Mouse (Mus musculus) limb, embryonic 10.5 days (tissue): ENCODE data around the gene Keg1. TPM values are rescaled to one million over a fixed set of nuclear protein-coding genes. Genes with fewer than 3 reads are reported as not detected.
"Not testable (repeated sequence)": the region's sequence is repeated elsewhere in the genome, so short reads cannot be mapped to it uniquely, and the experiment has no call there.

Source experiments
- DNase-seq: peaks from one replicate; pipeline ENCODE4 v3.0.0-alpha.2; 2017; ENCODE audit warnings: low spot score
- H3K27ac ChIP-seq: fragments of 300-500 bp; sonication (generic); 2 replicates; pipeline ENCODE4 v1.5.1; 2016; ENCODE audit warnings: mild to moderate bottlenecking
- H3K27me3 ChIP-seq: fragments of 300-500 bp; sonication (generic); 2 replicates; pipeline ENCODE4 v1.6.1; 2016; ENCODE audit warnings: low read depth, mild to moderate bottlenecking; ENCODE audit not compliant: poor library complexity, severe bottlenecking
- H3K36me3 ChIP-seq: fragments of 300-500 bp; sonication (generic); 2 replicates; pipeline ENCODE4 v1.6.1; 2016; ENCODE audit warnings: mild to moderate bottlenecking, moderate library complexity
- H3K4me1 ChIP-seq: fragments of 300-500 bp; sonication (generic); 2 replicates; pipeline ENCODE4 v1.6.1; 2016
- H3K4me3 ChIP-seq: fragments of 300-500 bp; sonication (generic); 2 replicates; pipeline ENCODE4 v1.5.1; 2016; ENCODE audit warnings: mild to moderate bottlenecking, moderate library complexity
- H3K9me3 ChIP-seq: fragments of 300-500 bp; sonication (generic); replicated peaks from 2 replicates; pipeline ENCODE4 v1.6.1; 2016; ENCODE audit warnings: mild to moderate bottlenecking
- WGBS: fragments of 180-500 bp; shearing (Covaris S2); methylation state at CpG from one replicate; pipeline ENCODE4 v1.1.7; 2016; 5-methylcytosine and 5-hydroxymethylcytosine counted together
- polyA plus RNA-seq: library from polyadenylated mRNA; unstranded; fragments of >200 nt; fragmentation: Nextera tagmentation; extraction: Ambion mirVana; gene quantifications from 2 replicates; pipeline ENCODE4 v1.2.1, GENCODE M21; 2016

Gene Keg1
- polyA plus RNA-seq, 1 experiment from 2014 or later, result not detected

- not testable (repeated sequence) for H3K4me3 ChIP-seq, H3K36me3 ChIP-seq, H3K27ac ChIP-seq, H3K4me1 ChIP-seq, H3K9me3 ChIP-seq, DNase-seq, H3K27me3 ChIP-seq
- 89% methylated on average over 5 of the region's 5 CpGs for WGBS
These were observed 25.3 kb downstream of the Keg1 start for GRCm38 (mm10) chr19:12720919-12721318.

GRCm38 (mm10) chr19:12721596-12721995 lies 26.0 kb downstream of the Keg1 start:
- not testable (repeated sequence) for H3K9me3 ChIP-seq, DNase-seq, H3K27ac ChIP-seq, H3K4me1 ChIP-seq, H3K36me3 ChIP-seq, H3K4me3 ChIP-seq, H3K27me3 ChIP-seq
- WGBS, result 93% methylated on average over 7 of the region's 7 CpGs

DNA sequence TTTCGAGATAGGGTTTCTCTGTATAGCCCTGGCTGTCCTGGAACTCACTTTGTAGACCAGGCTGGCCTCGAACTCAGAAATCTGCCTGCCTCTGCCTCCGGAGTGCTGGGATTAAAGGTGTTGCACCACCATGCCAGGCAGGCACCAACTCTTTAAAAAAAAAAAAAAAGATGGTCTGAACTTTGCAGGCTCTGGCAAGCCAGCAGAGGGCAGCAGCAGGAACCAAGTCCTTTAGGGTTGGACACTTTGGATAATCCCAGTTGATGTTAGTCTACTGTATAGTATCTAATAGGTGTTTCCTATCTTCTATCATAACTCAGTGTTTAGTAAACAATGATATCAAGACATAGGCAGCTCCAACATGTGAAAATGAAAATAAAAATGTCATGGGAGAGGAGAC lies 26.7 kb downstream of the Keg1 start:
- Histone ChIP-seq H3K9me3 (no peaks in the 10 kb centered on the region), H3K4me1 (no peaks in the 10 kb centered on the region), H3K4me3 (no peak overlapping the region), H3K27ac (no peak overlapping the region), H3K36me3 (no peaks in the 10 kb centered on the region), H3K27me3 (no peaks in the 10 kb centered on the region)
- WGBS, result 72% methylated on average over 3 of the region's 3 CpGs
- DNase-seq, result no peak

GRCm38 (mm10) chr19:12725851-12726250 lies 30.3 kb downstream of the Keg1 start:
- H3K36me3 ChIP-seq, result no peaks in the 10 kb centered on the region
- DNase-seq, result no peak
- H3K9me3 ChIP-seq, result no peaks in the 10 kb centered on the region
- 89% methylated on average over 1 of the region's 1 CpGs for WGBS
- no peak overlapping the region for H3K27ac ChIP-seq
- no peak overlapping the region for H3K4me3 ChIP-seq
- H3K27me3 ChIP-seq, result no peaks in the 10 kb centered on the region
- H3K4me1 ChIP-seq, result no peaks in the 10 kb centered on the region

GRCm38 (mm10) chr19:12731036-12731435 lies 35.5 kb downstream of the Keg1 start:
- 64% methylated on average over 1 of the region's 1 CpGs for WGBS
- Histone ChIP-seq H3K4me1 (no peaks in the 10 kb centered on the region), H3K36me3 (no peaks in the 10 kb centered on the region), H3K4me3 (no peak overlapping the region), H3K27ac (no peak overlapping the region), H3K9me3 (no peaks in the 10 kb centered on the region), H3K27me3 (no peaks in the 10 kb centered on the region)
- no peak for DNase-seq

DNA sequence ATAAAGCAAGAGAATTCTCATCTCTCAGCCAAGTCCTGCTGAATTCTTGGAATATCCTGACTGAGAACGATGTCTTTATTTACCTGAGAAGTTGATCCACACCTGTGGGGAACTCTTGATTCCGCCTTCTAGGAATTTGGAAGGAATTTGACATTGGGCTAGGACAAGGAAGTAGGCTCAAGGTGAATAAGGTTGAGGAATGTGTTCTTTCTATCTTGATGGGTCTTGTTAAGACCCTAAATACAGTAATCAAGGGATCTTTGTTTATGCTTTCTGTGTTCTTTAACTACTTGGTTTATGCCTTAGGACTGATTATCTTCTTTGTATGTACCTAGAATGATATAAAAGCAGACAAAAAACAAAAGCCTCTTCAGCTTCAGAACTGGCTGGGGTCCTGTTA lies 36.4 kb downstream of the Keg1 start:
- Histone ChIP-seq H3K27ac (no peak overlapping the region), H3K4me1 (no peaks in the 10 kb centered on the region), H3K27me3 (no peaks in the 10 kb centered on the region), H3K36me3 (no peaks in the 10 kb centered on the region), H3K4me3 (no peak overlapping the region), H3K9me3 (no peaks in the 10 kb centered on the region)
- WGBS, result 85% methylated on average over 2 of the region's 2 CpGs
- no peak for DNase-seq

- Histone ChIP-seq H3K9me3 (no peaks in the 10 kb centered on the region), H3K4me3 (no peak overlapping the region), H3K27me3 (no peaks in the 10 kb centered on the region), H3K27ac (no peak overlapping the region), H3K36me3 (0 out of 2 replicates have a peak, but pooled peaks cover under 1% of the 10 kb centered on the region), H3K4me1 (no peaks in the 10 kb centered on the region)
- WGBS, result 79% methylated on average over 3 of the region's 3 CpGs
- DNase-seq, result no peak
These were observed 60.7 kb downstream of the Keg1 start for GRCm38 (mm10) chr19:12756286-12756685.

GRCm38 (mm10) chr19:12758936-12759478 lies 63.4 kb downstream of the Keg1 start:
- H3K27me3 ChIP-seq, result no peaks in the 10 kb centered on the region
- no peak overlapping the region for H3K27ac ChIP-seq
- no peaks in the 10 kb centered on the region for H3K4me1 ChIP-seq
- H3K9me3 ChIP-seq, result no peaks in the 10 kb centered on the region
- no peak for DNase-seq
- H3K36me3 ChIP-seq, result peaks cover 27% of the 10 kb centered on the region
- no peak overlapping the region for H3K4me3 ChIP-seq
- WGBS, result 84% methylated on average over 1 of the region's 1 CpGs

DNA sequence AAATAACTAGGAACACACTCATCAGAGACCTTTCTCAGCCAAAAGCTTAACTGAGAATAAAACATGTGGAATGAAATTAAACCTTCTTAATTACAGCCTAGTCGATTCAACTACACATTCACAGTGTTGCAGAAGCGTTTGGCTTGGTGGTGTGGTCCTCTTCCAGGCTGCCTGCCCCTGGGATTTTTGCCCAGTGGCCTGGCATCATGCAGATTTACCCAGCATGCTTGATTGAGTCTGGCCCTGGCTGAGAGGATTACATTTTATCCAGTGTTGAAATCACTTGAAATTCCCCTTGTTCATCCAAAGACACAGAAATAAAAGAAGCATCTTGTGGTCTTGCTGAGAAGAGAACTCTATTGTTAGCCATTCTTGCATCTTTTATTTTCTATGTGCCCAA lies 64.1 kb downstream of the Keg1 start:
- no peaks in the 10 kb centered on the region for H3K27me3 ChIP-seq
- H3K36me3 ChIP-seq, result peaks cover 32% of the 10 kb centered on the region
- no peaks in the 10 kb centered on the region for H3K9me3 ChIP-seq
- no peaks in the 10 kb centered on the region for H3K4me1 ChIP-seq
- H3K4me3 ChIP-seq, result no peak overlapping the region
- no peak overlapping the region for H3K27ac ChIP-seq
- no peak for DNase-seq
- 82% methylated on average over 2 of the region's 2 CpGs for WGBS

- H3K4me1 ChIP-seq, result no peaks in the 10 kb centered on the region
- no peak overlapping the region for H3K4me3 ChIP-seq
- WGBS, result 66% methylated on average over 2 of the region's 2 CpGs
- DNase-seq, result no peak
- no peaks in the 10 kb centered on the region for H3K9me3 ChIP-seq
- H3K27ac ChIP-seq, result no peak overlapping the region
- H3K36me3 ChIP-seq, result peaks cover 54% of the 10 kb centered on the region
- H3K27me3 ChIP-seq, result no peaks in the 10 kb centered on the region
These were observed 66.9 kb downstream of the Keg1 start for GRCm38 (mm10) chr19:12762212-12763130.

DNA sequence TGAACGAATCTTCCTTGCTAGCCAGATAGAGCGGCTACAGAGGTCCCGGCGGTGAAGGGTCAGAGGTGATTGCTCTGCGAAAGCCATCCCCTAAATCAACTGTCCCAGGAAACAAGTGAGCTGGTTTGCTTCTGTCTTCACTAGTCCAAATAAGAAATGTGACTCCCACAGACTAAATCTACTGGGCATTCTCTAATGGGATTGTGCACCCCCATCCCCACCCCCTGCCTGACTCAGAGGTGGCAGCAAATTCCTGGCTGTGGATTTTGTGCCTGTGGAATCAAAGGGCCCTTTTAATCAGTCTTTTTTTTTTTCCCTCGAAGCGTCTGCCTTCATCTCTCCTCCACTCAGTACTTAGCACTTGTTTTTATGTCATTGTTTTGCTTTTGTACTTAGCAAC lies 69.7 kb downstream of the Keg1 start, which contains the start of gene Cntf:
TSS of gene Cntf (minus strand) at position 325 of the 400 bp plus-strand sequence.
- no peak within 1 kb of the TSS for H3K4me3 ChIP-seq
- 47% methylated on average over 7 of the region's 7 CpGs for WGBS
- H3K36me3 ChIP-seq, result peaks cover 82% of the 10 kb centered on the region
- H3K27me3 ChIP-seq, result no peaks in the 10 kb centered on the region
- H3K4me1 ChIP-seq, result no peaks in the 10 kb centered on the region
- H3K9me3 ChIP-seq, result no peaks in the 10 kb centered on the region
- no peak within 1 kb of the TSS for H3K27ac ChIP-seq
- no peak for DNase-seq
